Mouse (Mus musculus) bone marrow, adult 2 months (tissue): ENCODE measurements around the gene Mgat5.

Experiments
- CTCF ChIP-seq: fragments of 200-500 bp; IDR thresholded peaks from 2 replicates; pipeline ENCODE4 v1.5.1; 2011; ENCODE audit warnings: low read length, control low read depth; ENCODE audit not compliant: control insufficient read depth, insufficient read depth
- POLR2A ChIP-seq: fragments of 200-500 bp; IDR thresholded peaks from 2 replicates; pipeline ENCODE4 v1.6.1; 2011; ENCODE audit warnings: low read depth, mild to moderate bottlenecking, control low read depth, low read length, borderline replicate concordance; ENCODE audit not compliant: control insufficient read depth

DNA sequence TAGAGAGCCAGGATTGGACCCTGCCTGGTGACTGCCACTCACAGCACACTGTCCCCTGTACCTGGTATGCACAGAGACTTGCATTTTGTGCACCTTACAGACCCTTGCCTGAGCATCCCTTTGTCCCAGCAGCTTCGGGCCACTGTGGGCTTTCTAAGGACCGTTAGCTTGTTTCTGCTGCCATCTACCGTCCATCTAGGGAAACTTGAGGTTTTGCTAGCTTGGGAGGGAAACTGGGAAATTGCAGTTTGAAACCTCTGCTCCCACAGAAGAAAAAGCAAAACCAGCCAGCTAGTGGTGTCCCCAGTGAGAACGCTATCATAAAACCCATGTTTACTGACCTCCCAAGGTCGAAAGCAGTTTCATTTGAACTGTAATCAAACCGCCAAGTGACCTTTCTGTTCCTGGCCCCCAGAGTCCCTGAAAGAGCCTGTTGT, 254.2 kb downstream of the Mgat5 start:
- TF ChIP-seq CTCF: peak; percentile 58
- TF ChIP-seq POLR2A: no peak
